Mouse (Mus musculus): ENCODE data around the gene Rps2.
"Not testable (repeated sequence)": the region's sequence is repeated elsewhere in the genome, so short reads cannot be mapped to it uniquely, and the experiment has no call there.

Rps2 gene

GRCm38 (mm10) chr17:24717943-24718342, at the start of gene Rps2, which contains the start of gene Rnf151:
Gene Rps2 (plus strand): TSS chr17:24718116.
Gene Rnf151 (minus strand): TSS chr17:24718063.
- DNase-seq (ENCODE audit: low read depth in 1 of 2, low spot score in 2 of 2): no peak

GRCm38 (mm10) chr17:24669214-24669544, 48.7 kb upstream of the Rps2 start:
- not testable (repeated sequence) for DNase-seq (ENCODE audit: low read depth in 1 of 2, low spot score in 2 of 2)

GRCm38 (mm10) chr17:24669545-24670245, 48.2 kb upstream of the Rps2 start, which contains the start of gene Zfp598:
Gene Zfp598 (plus strand): TSS chr17:24669687.
- DNase-seq (ENCODE audit: low read depth in 1 of 2, low spot score in 2 of 2): peak; percentile 79 to 92

GRCm38 (mm10) chr17:24670246-24670844, 47.6 kb upstream of the Rps2 start:
- DNase-seq (ENCODE audit: low read depth in 1 of 2, low spot score in 2 of 2): no peak

- no peak for DNase-seq (ENCODE audit: low read depth in 1 of 2, low spot score in 2 of 2)
These were observed 46.6 kb upstream of the Rps2 start for GRCm38 (mm10) chr17:24671346-24671745.

GRCm38 (mm10) chr17:24672141-24672540, 45.8 kb upstream of the Rps2 start:
- DNase-seq (ENCODE audit: low read depth in 1 of 2, low spot score in 2 of 2): no peak

GRCm38 (mm10) chr17:24674277-24674676, 43.6 kb upstream of the Rps2 start:
- no peak for DNase-seq (ENCODE audit: low read depth in 1 of 2, low spot score in 2 of 2)

- peak in 1 of 2 experiments; percentile 64 for DNase-seq (ENCODE audit: low read depth in 1 of 2, low spot score in 2 of 2)
These were observed 41.7 kb upstream of the Rps2 start for GRCm38 (mm10) chr17:24676187-24676586.

GRCm38 (mm10) chr17:24676877-24677276, 41.0 kb upstream of the Rps2 start:
- no peak for DNase-seq (ENCODE audit: low read depth in 1 of 2, low spot score in 2 of 2)

GRCm38 (mm10) chr17:24677500-24678080, 40.3 kb upstream of the Rps2 start:
- no peak for DNase-seq (ENCODE audit: low read depth in 1 of 2, low spot score in 2 of 2)

- no peak for DNase-seq (ENCODE audit: low read depth in 1 of 2, low spot score in 2 of 2)
These were observed 31.4 kb upstream of the Rps2 start for GRCm38 (mm10) chr17:24686514-24686913.

- DNase-seq (ENCODE audit: low read depth in 1 of 2, low spot score in 2 of 2): peak in 1 of 2 experiments; percentile 38
These were observed 30.7 kb upstream of the Rps2 start for GRCm38 (mm10) chr17:24687146-24687595.

- no peak for DNase-seq (ENCODE audit: low read depth in 1 of 2, low spot score in 2 of 2)
These were observed 30.3 kb upstream of the Rps2 start for GRCm38 (mm10) chr17:24687599-24687998.

- DNase-seq (ENCODE audit: low read depth in 1 of 2, low spot score in 2 of 2): no peak
These were observed 28.4 kb upstream of the Rps2 start, which contains the start of gene Syngr3 for GRCm38 (mm10) chr17:24689251-24690081. Gene Syngr3 (minus strand): TSS chr17:24689955.

GRCm38 (mm10) chr17:24692385-24692784, 25.5 kb upstream of the Rps2 start:
- no peak for DNase-seq (ENCODE audit: low read depth in 1 of 2, low spot score in 2 of 2)

GRCm38 (mm10) chr17:24695326-24696010, 22.4 kb upstream of the Rps2 start:
- DNase-seq (ENCODE audit: low read depth in 1 of 2, low spot score in 2 of 2): no peak

GRCm38 (mm10) chr17:24696011-24696697, 21.8 kb upstream of the Rps2 start, which contains the start of the genes Gfer and Noxo1:
Gene Gfer (minus strand): TSS chr17:24696156.
Gene Noxo1 (plus strand): TSS chr17:24696234.
- DNase-seq (ENCODE audit: low read depth in 1 of 2, low spot score in 2 of 2): peak in 1 of 2 experiments; percentile 47

GRCm38 (mm10) chr17:24697985-24698384, 19.9 kb upstream of the Rps2 start:
- DNase-seq (ENCODE audit: low read depth in 1 of 2, low spot score in 2 of 2): no peak

- no peak for DNase-seq (ENCODE audit: low read depth in 1 of 2, low spot score in 2 of 2)
These were observed 19.2 kb upstream of the Rps2 start for GRCm38 (mm10) chr17:24698715-24699114.

GRCm38 (mm10) chr17:24699473-24699872, 18.4 kb upstream of the Rps2 start:
- no peak for DNase-seq (ENCODE audit: low read depth in 1 of 2, low spot score in 2 of 2)
